Mouse (Mus musculus) testis, adult 2 months (tissue): Measurements from ENCODE around the gene Snap23.

Experiments
- CTCF ChIP-seq: fragments of 200-500 bp; IDR thresholded peaks from 2 replicates; pipeline ENCODE4 v1.5.1; 2012; ENCODE audit warnings: low read depth, mild to moderate bottlenecking, inconsistent platforms, low read length, moderate library complexity; ENCODE audit not compliant: control insufficient read depth, insufficient read depth, insufficient replicate concordance
- POLR2A ChIP-seq: fragments of 200-500 bp; IDR thresholded peaks from 2 replicates; pipeline ENCODE4 v1.6.1; 2012; ENCODE audit warnings: low read depth, mild to moderate bottlenecking, inconsistent platforms, low read length, moderate library complexity; ENCODE audit not compliant: control insufficient read depth

- no peak for TF ChIP-seq CTCF
- TF ChIP-seq POLR2A = peak; percentile 94
These were observed at the start of gene Snap23 for GRCm38 (mm10) chr2:120566886-120567797.
